Mouse (Mus musculus): ENCODE data around the gene Rap1gap2.
A peak's percentile ranks its signal among the peaks of the same experiment; 100 is the strongest.

Rap1gap2 gene

GRCm38 (mm10) chr11:74457194-74457593 lies 153.5 kb downstream of the Rap1gap2 start:
- DNase-seq (ENCODE audit: low spot score) = no peak

- no peak for DNase-seq (ENCODE audit: low spot score)
Observed at GRCm38 (mm10) chr11:74448556-74448955, 162.2 kb downstream of the Rap1gap2 start.

- no peak for DNase-seq (ENCODE audit: low spot score)
Observed at GRCm38 (mm10) chr11:74447991-74448403, 162.7 kb downstream of the Rap1gap2 start.

GRCm38 (mm10) chr11:74445591-74445990 lies 165.1 kb downstream of the Rap1gap2 start:
- DNase-seq (ENCODE audit: low spot score) = no peak

- no peak for DNase-seq (ENCODE audit: low spot score)
Observed at GRCm38 (mm10) chr11:74443924-74444256, 166.8 kb downstream of the Rap1gap2 start.

GRCm38 (mm10) chr11:74443147-74443923 lies 167.4 kb downstream of the Rap1gap2 start:
- no peak for DNase-seq (ENCODE audit: low spot score)

- no peak for DNase-seq (ENCODE audit: low spot score)
Observed at GRCm38 (mm10) chr11:74442396-74442795, 168.3 kb downstream of the Rap1gap2 start.

- DNase-seq (ENCODE audit: low spot score) = no peak
Observed at GRCm38 (mm10) chr11:74440112-74440511, 170.6 kb downstream of the Rap1gap2 start.

- no peak for DNase-seq (ENCODE audit: low spot score)
Observed at GRCm38 (mm10) chr11:74439202-74439601, 171.5 kb downstream of the Rap1gap2 start.

- no peak for DNase-seq (ENCODE audit: low spot score)
Observed at GRCm38 (mm10) chr11:74438249-74438648, 172.5 kb downstream of the Rap1gap2 start.

GRCm38 (mm10) chr11:74435366-74435765 lies 175.3 kb downstream of the Rap1gap2 start:
- DNase-seq (ENCODE audit: low spot score) = no peak

GRCm38 (mm10) chr11:74433000-74433399 lies 177.7 kb downstream of the Rap1gap2 start:
- no peak for DNase-seq (ENCODE audit: low spot score)

GRCm38 (mm10) chr11:74429798-74430529 lies 180.8 kb downstream of the Rap1gap2 start:
- no peak for DNase-seq (ENCODE audit: low spot score)

GRCm38 (mm10) chr11:74426306-74426705 lies 184.4 kb downstream of the Rap1gap2 start:
- no peak for DNase-seq (ENCODE audit: low spot score)

GRCm38 (mm10) chr11:74422019-74422418 lies 188.7 kb downstream of the Rap1gap2 start:
- DNase-seq (ENCODE audit: low spot score) = no peak

- DNase-seq (ENCODE audit: low spot score) = no peak
Observed at GRCm38 (mm10) chr11:74421151-74421550, 189.6 kb downstream of the Rap1gap2 start.

GRCm38 (mm10) chr11:74419601-74420000 lies 191.1 kb downstream of the Rap1gap2 start:
- DNase-seq (ENCODE audit: low spot score) = no peak

- DNase-seq (ENCODE audit: low spot score) = no peak
Observed at GRCm38 (mm10) chr11:74415736-74416135, 195.0 kb downstream of the Rap1gap2 start.

GRCm38 (mm10) chr11:74414112-74414511 lies 196.6 kb downstream of the Rap1gap2 start:
- DNase-seq (ENCODE audit: low spot score) = no peak

- no peak for DNase-seq (ENCODE audit: low spot score)
Observed at GRCm38 (mm10) chr11:74413449-74413972, 197.2 kb downstream of the Rap1gap2 start.

GRCm38 (mm10) chr11:74412462-74412861 lies 198.3 kb downstream of the Rap1gap2 start:
- DNase-seq (ENCODE audit: low spot score) = no peak

- DNase-seq (ENCODE audit: low spot score) = no peak
Observed at GRCm38 (mm10) chr11:74411943-74412342, 198.8 kb downstream of the Rap1gap2 start.

GRCm38 (mm10) chr11:74409757-74410174 lies 200.9 kb downstream of the Rap1gap2 start:
- DNase-seq (ENCODE audit: low spot score) = peak; percentile 36

Measured in lung, postnatal 25 days (tissue).